Mouse (Mus musculus): ENCODE measurements around the gene Cilp2. TPM values are rescaled to one million over a fixed set of nuclear protein-coding genes. Genes with fewer than 3 reads are reported as not detected.

Cilp2 gene
- total RNA-seq, 1 experiment from 2014 or later = not detected

GRCm38 (mm10) chr8:69877992-69878391 is 9.5 kb downstream of the Cilp2 start:
- ATAC-seq (replicated peaks; ENCODE audit: insufficient number of reproducible peaks, low FRiP score, low TSS enrichment, poor library complexity, severe bottlenecking) = no peak

GRCm38 (mm10) chr8:69877396-69877795 is 10.1 kb downstream of the Cilp2 start:
- ATAC-seq (replicated peaks; ENCODE audit: insufficient number of reproducible peaks, low FRiP score, low TSS enrichment, poor library complexity, severe bottlenecking) = no peak

- ATAC-seq (replicated peaks; ENCODE audit: insufficient number of reproducible peaks, low FRiP score, low TSS enrichment, poor library complexity, severe bottlenecking) = no peak
Observed at GRCm38 (mm10) chr8:69876967-69877366, 10.5 kb downstream of the Cilp2 start.

GRCm38 (mm10) chr8:69876097-69876496 is 11.4 kb downstream of the Cilp2 start:
- no peak for ATAC-seq (replicated peaks; ENCODE audit: insufficient number of reproducible peaks, low FRiP score, low TSS enrichment, poor library complexity, severe bottlenecking)

- no peak for ATAC-seq (replicated peaks; ENCODE audit: insufficient number of reproducible peaks, low FRiP score, low TSS enrichment, poor library complexity, severe bottlenecking)
Observed at GRCm38 (mm10) chr8:69874654-69875053, 12.8 kb downstream of the Cilp2 start.

GRCm38 (mm10) chr8:69874155-69874554 is 13.3 kb downstream of the Cilp2 start:
- no peak for ATAC-seq (replicated peaks; ENCODE audit: insufficient number of reproducible peaks, low FRiP score, low TSS enrichment, poor library complexity, severe bottlenecking)

- no peak for ATAC-seq (replicated peaks; ENCODE audit: insufficient number of reproducible peaks, low FRiP score, low TSS enrichment, poor library complexity, severe bottlenecking)
Observed at GRCm38 (mm10) chr8:69870907-69871306, 16.6 kb downstream of the Cilp2 start.

- ATAC-seq (replicated peaks; ENCODE audit: insufficient number of reproducible peaks, low FRiP score, low TSS enrichment, poor library complexity, severe bottlenecking) = no peak
Observed at GRCm38 (mm10) chr8:69870003-69870765, 17.3 kb downstream of the Cilp2 start.

GRCm38 (mm10) chr8:69867696-69868326 is 19.7 kb downstream of the Cilp2 start:
- ATAC-seq (replicated peaks; ENCODE audit: insufficient number of reproducible peaks, low FRiP score, low TSS enrichment, poor library complexity, severe bottlenecking) = no peak

- no peak for ATAC-seq (replicated peaks; ENCODE audit: insufficient number of reproducible peaks, low FRiP score, low TSS enrichment, poor library complexity, severe bottlenecking)
Observed at GRCm38 (mm10) chr8:69864180-69864579, 23.3 kb downstream of the Cilp2 start.

GRCm38 (mm10) chr8:69863387-69864020 is 24.0 kb downstream of the Cilp2 start:
- ATAC-seq (replicated peaks; ENCODE audit: insufficient number of reproducible peaks, low FRiP score, low TSS enrichment, poor library complexity, severe bottlenecking) = no peak

GRCm38 (mm10) chr8:69861251-69861650 is 26.2 kb downstream of the Cilp2 start:
- no peak; the same call in 1 of the 2 replicates for ATAC-seq (replicated peaks; ENCODE audit: insufficient number of reproducible peaks, low FRiP score, low TSS enrichment, poor library complexity, severe bottlenecking)

GRCm38 (mm10) chr8:69860807-69861206 is 26.7 kb downstream of the Cilp2 start:
- no peak for ATAC-seq (replicated peaks; ENCODE audit: insufficient number of reproducible peaks, low FRiP score, low TSS enrichment, poor library complexity, severe bottlenecking)

GRCm38 (mm10) chr8:69853869-69854268 is 33.6 kb downstream of the Cilp2 start:
- no peak for ATAC-seq (replicated peaks; ENCODE audit: insufficient number of reproducible peaks, low FRiP score, low TSS enrichment, poor library complexity, severe bottlenecking)

- no peak for ATAC-seq (replicated peaks; ENCODE audit: insufficient number of reproducible peaks, low FRiP score, low TSS enrichment, poor library complexity, severe bottlenecking)
Observed at GRCm38 (mm10) chr8:69850926-69851506, 36.5 kb downstream of the Cilp2 start.

GRCm38 (mm10) chr8:69849899-69850298 is 37.6 kb downstream of the Cilp2 start:
- ATAC-seq (replicated peaks; ENCODE audit: insufficient number of reproducible peaks, low FRiP score, low TSS enrichment, poor library complexity, severe bottlenecking) = no peak; the same call in 1 of the 2 replicates

- no peak for ATAC-seq (replicated peaks; ENCODE audit: insufficient number of reproducible peaks, low FRiP score, low TSS enrichment, poor library complexity, severe bottlenecking)
Observed at GRCm38 (mm10) chr8:69848951-69849350, 38.5 kb downstream of the Cilp2 start.

- no peak for ATAC-seq (replicated peaks; ENCODE audit: insufficient number of reproducible peaks, low FRiP score, low TSS enrichment, poor library complexity, severe bottlenecking)
Observed at GRCm38 (mm10) chr8:69847167-69848065, 40.1 kb downstream of the Cilp2 start.

All from monocyte, adult 5-6 weeks (primary cell).